Mouse (Mus musculus) testis, adult 2 months (tissue): Measurements from ENCODE around the gene Kcnab1.

Experiments
- CTCF ChIP-seq: fragments of 200-500 bp; IDR thresholded peaks from 2 replicates; pipeline ENCODE4 v1.5.1; 2012; ENCODE audit warnings: low read depth, mild to moderate bottlenecking, inconsistent platforms, low read length, moderate library complexity; ENCODE audit not compliant: control insufficient read depth, insufficient read depth, insufficient replicate concordance
- POLR2A ChIP-seq: fragments of 200-500 bp; IDR thresholded peaks from 2 replicates; pipeline ENCODE4 v1.6.1; 2012; ENCODE audit warnings: low read depth, mild to moderate bottlenecking, inconsistent platforms, low read length, moderate library complexity; ENCODE audit not compliant: control insufficient read depth

- TF ChIP-seq POLR2A: no peak
- no peak for TF ChIP-seq CTCF
Measured at GRCm38 (mm10) chr3:65360163-65360969, 251.2 kb downstream of the Kcnab1 start.
